Mouse (Mus musculus) brain, embryonic 14.5 days (tissue): ENCODE measurements around the gene Aspa.
"Not testable (repeated sequence)": the region's sequence is repeated elsewhere in the genome, so short reads cannot be mapped to it uniquely, and the experiment has no call there.

Experiments
- CTCF ChIP-seq: fragments of 200-500 bp; IDR thresholded peaks from 2 replicates; pipeline ENCODE4 v1.5.1; 2012; ENCODE audit warnings: inconsistent platforms, mild to moderate bottlenecking, moderate library complexity, borderline replicate concordance; ENCODE audit not compliant: insufficient read depth, insufficient read length; ENCODE audit errors: extremely low read depth
- POLR2A ChIP-seq: fragments of 200-500 bp; IDR thresholded peaks from 2 replicates; pipeline ENCODE4 v1.6.1; 2012; ENCODE audit warnings: mild to moderate bottlenecking, inconsistent platforms, borderline replicate concordance; ENCODE audit not compliant: poor library complexity, insufficient read depth, insufficient read length, severe bottlenecking; ENCODE audit errors: extremely low read depth

- TF ChIP-seq POLR2A, CTCF: not testable (repeated sequence)
These were observed 8.3 kb downstream of the Aspa start for GRCm38 (mm10) chr11:73321064-73321463.
